Mouse (Mus musculus): ENCODE measurements at regions not wholly inside any gene's neighbourhood (a gene's known extent, or its start where the extent isn't known, plus 50 kb on each side); places are given as distances from the start of the nearest gene placed in this dataset.
A peak's percentile ranks its signal among the peaks of the same experiment; 100 is the strongest.

GRCm38 (mm10) chr2:124933876-124934275 is 134.0 kb upstream of the Slc24a5 start:
- peak; percentile 47 for DNase-seq (ENCODE audit: extremely low read depth, insufficient read length, low spot score)

GRCm38 (mm10) chr2:124948263-124948781 is 119.6 kb upstream of the Slc24a5 start:
- DNase-seq (ENCODE audit: extremely low read depth, insufficient read length, low spot score): no peak

GRCm38 (mm10) chr2:124948812-124949211 is 119.1 kb upstream of the Slc24a5 start:
- no peak for DNase-seq (ENCODE audit: extremely low read depth, insufficient read length, low spot score)

- DNase-seq (ENCODE audit: extremely low read depth, insufficient read length, low spot score): no peak
Measured at GRCm38 (mm10) chr2:124952212-124952611, 115.7 kb upstream of the Slc24a5 start.

GRCm38 (mm10) chr2:124953015-124953414 is 114.9 kb upstream of the Slc24a5 start:
- no peak for DNase-seq (ENCODE audit: extremely low read depth, insufficient read length, low spot score)

- no peak for DNase-seq (ENCODE audit: extremely low read depth, insufficient read length, low spot score)
Measured at GRCm38 (mm10) chr2:124955843-124956242, 112.1 kb upstream of the Slc24a5 start.

GRCm38 (mm10) chr2:124959431-124959830 is 108.5 kb upstream of the Slc24a5 start:
- no peak for DNase-seq (ENCODE audit: extremely low read depth, insufficient read length, low spot score)

- no peak for DNase-seq (ENCODE audit: extremely low read depth, insufficient read length, low spot score)
Measured at GRCm38 (mm10) chr2:124971826-124972749, 95.8 kb upstream of the Slc24a5 start.

GRCm38 (mm10) chr2:124975106-124975505 is 92.8 kb upstream of the Slc24a5 start:
- DNase-seq (ENCODE audit: extremely low read depth, insufficient read length, low spot score): peak; percentile 16

GRCm38 (mm10) chr2:124990976-124991375 is 76.9 kb upstream of the Slc24a5 start:
- peak; percentile 11 for DNase-seq (ENCODE audit: extremely low read depth, insufficient read length, low spot score)

GRCm38 (mm10) chr2:125015007-125015406 is 52.9 kb upstream of the Slc24a5 start:
- peak; percentile 71 for DNase-seq (ENCODE audit: extremely low read depth, insufficient read length, low spot score)

- DNase-seq (ENCODE audit: extremely low read depth, insufficient read length, low spot score): no peak
Measured at GRCm38 (mm10) chr2:125016946-125017345, 51.0 kb upstream of the Slc24a5 start.

Data from 3134 (cell line).